Mouse (Mus musculus) c-Kit-positive CD71-negative TER-119-negative erythroid progenitor cells, embryonic 14.5 days (primary cell): ENCODE results near the gene Rab20.
"Not testable (repeated sequence)": the region's sequence is repeated elsewhere in the genome, so short reads cannot be mapped to it uniquely, and the experiment has no call there.

Experiments
- DNase-seq: peaks from one replicate; pipeline ENCODE4 v3.0.0-alpha.2; 2013; ENCODE audit warnings: low read depth

Gene Rab20

DNA sequence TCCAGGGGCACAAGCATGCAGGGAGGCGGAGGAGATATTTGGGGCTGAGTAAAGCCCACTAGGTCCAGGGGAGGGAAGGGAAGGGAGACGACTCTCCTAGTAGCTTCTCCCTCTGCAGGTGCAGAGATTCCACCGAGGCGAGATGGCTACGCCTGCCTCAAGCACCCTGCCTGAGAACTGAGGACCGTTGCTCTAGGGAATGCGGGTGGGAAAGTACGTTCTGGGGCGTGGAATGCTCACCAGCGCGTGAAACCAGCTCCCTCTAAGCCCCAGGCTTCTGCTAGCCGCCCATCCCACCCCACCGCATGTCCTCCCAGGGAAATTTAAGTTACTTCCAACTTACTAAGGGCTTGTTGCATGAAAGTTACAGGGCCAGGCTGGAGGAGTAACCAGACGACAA, 1.1 kb upstream of the Rab20 start:
- no peak for DNase-seq

DNA sequence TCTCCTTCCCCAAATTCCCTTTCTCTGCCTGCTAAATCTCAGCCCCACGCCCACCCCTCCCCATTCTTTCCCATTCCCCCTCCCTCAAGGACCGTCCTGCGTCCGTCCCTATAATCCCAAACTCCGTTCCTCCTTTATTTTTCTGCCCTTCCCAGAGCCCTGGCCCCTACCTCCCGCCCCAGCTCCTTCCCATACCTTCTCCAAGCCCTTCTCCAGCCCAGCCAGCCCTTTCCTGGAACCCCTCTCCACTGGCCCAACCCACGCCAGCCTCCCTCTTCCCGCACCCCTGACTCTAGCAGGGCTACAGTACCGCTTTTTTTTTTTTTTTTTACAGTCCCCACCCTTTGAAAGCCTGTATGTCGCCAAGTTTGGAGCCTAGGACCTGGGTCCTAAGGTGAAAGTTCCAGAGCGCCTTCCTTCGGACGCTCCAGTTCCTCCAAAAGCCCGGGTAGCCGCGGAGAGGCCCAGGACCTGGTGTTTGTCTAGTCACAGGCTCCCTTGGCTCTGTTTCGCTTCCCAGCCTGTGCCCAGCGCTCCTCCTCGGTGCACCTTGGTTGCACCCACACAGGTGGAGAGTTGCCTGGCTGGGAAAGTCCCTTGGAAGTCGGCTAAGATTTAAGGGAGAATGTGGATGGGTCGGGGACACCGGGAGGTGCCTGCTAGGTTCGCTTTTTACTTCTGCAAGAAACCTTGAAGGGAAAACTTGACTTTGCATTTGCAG, 457 bp upstream of the Rab20 start:
- DNase-seq, result no peak

GRCm38 (mm10) chr8:11477178-11477553, 1.3 kb downstream of the Rab20 start:
- no peak for DNase-seq

- no peak for DNase-seq
Observed at GRCm38 (mm10) chr8:11476338-11477177, 2.0 kb downstream of the Rab20 start.

DNA sequence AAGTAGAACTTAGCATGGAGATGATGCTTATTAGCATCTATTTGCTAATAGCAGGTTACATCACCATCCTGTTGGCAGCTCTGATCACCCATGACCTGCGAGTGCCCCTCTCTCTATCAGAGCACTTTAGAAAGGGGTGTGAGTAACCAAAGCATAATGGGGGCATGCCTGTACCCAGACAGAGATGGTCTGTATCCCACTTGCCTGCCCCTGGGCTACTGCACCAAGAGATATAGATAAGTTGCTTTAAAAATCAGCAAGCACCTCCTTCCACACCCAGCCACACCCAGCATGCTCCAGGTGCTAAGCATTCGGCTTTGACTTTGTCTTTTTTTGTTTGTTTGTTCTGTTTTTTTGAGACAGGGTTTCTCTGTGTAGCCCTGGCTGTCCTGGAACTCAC, 2.6 kb downstream of the Rab20 start:
- no peak for DNase-seq

DNA sequence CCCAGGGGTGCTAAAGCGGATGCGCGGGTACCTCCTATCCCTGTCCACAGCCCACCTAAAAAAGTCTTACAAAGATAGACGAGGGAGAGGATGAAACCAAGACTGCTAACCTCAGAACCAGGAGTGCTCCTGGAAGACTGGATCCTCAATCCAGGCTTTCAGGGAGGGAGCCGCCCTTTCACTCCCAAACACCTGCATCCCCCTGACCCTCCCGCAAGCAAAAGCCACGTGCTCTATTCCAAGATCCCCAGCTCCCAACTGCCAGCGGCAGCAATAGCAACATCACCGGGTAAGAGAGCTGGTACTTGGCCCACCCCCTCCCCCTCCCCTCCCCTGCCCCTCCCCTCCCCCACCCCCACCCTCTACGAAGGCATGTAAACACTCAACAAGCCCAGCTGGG, 3.1 kb downstream of the Rab20 start:
- DNase-seq, result no peak

- DNase-seq, result no peak
Observed at GRCm38 (mm10) chr8:11473072-11473471, 5.4 kb downstream of the Rab20 start.

DNA sequence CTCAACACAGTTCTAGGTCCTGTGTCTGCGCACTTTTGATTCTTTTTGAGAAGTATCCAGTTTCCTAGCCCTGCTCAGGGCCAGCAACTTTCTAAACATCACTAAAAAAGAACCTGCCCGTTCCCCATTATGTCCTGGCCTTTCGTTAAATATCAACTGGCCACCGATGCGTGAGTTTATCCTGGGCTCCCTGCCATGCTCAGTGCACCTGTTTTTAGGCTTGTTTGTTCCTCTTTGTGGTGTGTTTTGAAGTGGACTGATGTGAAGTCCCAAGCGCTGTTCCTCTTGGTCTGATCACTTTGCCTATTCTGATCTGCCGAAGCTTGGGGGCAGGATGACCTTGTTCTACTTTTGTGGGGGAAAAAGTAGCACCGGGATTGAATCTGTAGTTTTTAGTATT, 7.2 kb downstream of the Rab20 start:
- DNase-seq, result no peak

DNA sequence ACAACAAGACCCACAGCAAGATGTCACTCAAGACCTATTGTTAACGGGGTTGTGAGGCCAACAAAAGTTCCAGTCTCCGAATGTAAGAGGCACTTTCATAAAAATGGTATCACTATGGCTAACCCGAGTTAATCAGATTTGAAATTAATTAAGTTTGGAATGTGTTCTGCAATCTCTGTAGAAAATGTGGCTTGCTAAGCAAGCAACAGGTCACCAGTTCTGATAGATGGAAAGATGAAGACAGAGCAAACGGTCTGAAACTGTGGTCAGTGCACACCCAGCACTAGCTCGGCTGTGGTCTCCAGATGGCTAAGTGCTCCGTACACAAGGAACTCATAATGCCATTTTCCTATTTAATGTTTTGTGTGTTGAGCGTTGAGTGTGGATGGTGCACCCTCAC, 7.8 kb downstream of the Rab20 start:
- no peak for DNase-seq

DNA sequence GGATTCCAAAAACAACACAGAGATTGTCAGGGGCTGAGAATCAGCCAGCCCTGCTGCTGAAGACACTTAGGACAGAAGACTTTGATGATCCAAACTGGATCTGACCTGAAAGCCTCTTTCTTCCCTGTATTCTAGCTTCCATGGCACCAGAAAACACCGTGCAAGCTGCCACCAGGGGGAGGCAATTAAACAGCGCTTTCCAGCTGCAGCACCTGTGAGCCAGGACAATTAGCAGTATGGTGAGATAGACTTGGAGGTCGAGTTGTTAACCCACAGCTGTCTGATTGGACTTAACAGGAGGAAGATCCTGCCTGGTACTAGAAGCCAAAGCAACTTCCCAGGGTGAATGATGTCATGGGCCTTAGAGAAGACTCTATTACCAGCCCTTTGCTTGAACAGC, 9.4 kb downstream of the Rab20 start:
- no peak for DNase-seq

GRCm38 (mm10) chr8:11466528-11466927, 12.0 kb downstream of the Rab20 start:
- DNase-seq, result not testable (repeated sequence)

GRCm38 (mm10) chr8:11465619-11466018, 12.9 kb downstream of the Rab20 start:
- DNase-seq, result no peak

- no peak for DNase-seq
Observed at GRCm38 (mm10) chr8:11464707-11464964, 13.9 kb downstream of the Rab20 start.

GRCm38 (mm10) chr8:11463889-11464706, 14.4 kb downstream of the Rab20 start:
- DNase-seq, result no peak

DNA sequence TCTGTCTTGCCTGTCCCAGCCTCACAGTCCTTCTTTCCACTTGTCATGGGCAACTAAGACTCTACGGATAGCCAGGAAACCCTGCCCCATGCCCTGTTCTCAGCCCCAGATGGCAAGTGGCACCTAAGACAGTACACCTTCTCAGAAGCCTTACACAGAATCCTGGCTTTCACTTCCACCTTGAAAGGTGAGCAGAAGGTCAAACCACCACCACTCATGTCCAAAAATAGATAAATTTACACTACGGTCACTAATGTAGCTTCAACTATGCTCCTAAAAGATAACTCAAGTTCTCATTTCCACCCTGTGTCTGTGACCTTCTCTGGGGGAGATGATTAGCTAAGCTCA, 15.0 kb downstream of the Rab20 start:
- no peak for DNase-seq

GRCm38 (mm10) chr8:11462641-11463040, 15.9 kb downstream of the Rab20 start:
- DNase-seq, result no peak

DNA sequence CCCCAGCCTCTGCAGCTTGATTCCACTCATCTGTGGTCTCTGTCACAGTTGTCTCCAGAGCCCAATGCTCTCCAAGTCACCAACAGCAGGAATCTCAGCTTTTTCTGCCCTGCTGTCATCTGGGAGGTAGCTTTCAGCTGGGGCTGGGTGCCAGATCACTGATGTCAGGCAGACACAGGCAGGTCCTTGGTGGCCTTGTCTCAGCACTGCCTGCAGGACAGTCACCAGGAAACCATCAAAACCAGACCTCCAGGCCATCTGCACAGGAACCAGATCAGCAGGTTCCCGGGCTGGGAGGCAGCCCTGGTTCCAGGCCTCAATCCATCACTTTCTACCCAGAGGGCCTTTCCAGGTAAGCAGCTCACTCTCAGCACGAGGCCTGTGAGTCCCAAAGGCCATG, 16.7 kb downstream of the Rab20 start:
- no peak for DNase-seq

GRCm38 (mm10) chr8:11460934-11461333, 17.6 kb downstream of the Rab20 start:
- no peak for DNase-seq

GRCm38 (mm10) chr8:11459016-11459415, 19.5 kb downstream of the Rab20 start:
- no peak for DNase-seq

DNA sequence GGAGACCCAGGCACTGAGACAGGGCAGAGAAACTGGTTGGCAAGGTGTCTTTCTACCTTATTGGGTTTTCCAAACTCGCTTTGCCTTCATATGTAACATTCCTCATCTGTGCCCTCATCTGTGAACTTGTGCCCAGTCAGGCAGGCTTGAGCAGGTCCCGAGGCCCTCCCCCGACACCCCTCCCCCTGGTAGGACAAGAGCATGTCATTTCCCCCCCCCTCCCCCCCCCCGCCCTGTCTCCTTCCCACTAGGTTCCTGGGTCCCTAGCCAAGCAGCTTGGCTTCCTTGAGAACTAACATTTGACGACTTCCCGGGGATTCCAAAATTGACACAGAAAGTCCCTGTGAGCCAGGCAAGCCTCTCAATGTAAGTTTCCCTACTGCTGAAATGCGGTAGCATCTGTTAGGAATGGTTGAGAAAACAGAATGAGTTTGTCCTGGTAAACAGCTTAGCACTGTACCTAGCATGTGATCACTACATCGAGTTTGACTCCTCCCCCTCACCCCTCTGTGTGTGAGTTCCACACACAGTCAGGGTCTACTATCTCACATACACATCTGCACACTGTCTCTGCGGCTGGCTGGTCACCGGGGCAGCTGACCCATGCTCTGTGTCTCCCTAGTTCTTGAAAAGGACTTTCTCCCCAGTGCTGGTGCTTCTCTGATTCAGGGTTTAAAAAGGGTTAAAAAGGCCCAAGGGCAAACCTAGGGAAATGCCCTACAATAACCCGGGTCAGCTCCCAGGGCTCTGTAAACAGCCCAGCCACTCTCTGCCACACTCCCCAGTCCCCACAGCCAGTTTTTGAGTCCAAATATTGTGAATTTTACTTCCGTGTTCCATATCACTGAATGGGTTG, 20.3 kb downstream of the Rab20 start:
- DNase-seq, result no peak

- no peak for DNase-seq
Observed at GRCm38 (mm10) chr8:11457278-11457677, 21.2 kb downstream of the Rab20 start.

DNA sequence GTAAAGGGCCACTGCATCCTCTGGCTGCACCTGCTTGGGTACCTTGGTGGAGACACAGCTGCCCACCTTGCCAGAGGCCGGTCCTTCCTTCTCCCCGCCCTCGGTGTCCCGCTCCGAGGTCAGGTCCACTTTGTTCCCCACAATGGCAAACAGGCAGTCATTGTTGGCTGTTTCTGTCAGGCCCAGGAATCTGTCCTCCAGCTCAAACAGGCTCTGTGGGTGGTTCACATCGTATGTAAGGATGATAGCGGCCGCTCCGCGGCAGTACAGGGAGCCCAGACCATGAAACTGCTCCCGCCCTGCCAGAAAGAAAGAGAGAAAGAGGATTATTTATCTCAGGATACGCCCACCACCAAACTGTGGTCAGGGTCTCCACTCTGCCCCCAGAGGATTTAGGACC, 24.3 kb downstream of the Rab20 start:
- no peak for DNase-seq
